Mouse (Mus musculus): ENCODE measurements around the gene Fam76a.
"Not testable (repeated sequence)": the region's sequence is repeated elsewhere in the genome, so short reads cannot be mapped to it uniquely, and the experiment has no call there.

Fam76a gene

GRCm38 (mm10) chr4:132945261-132946046, 23.1 kb upstream of the Fam76a start:
- peak; percentile 84 to 85 for DNase-seq (ENCODE audit: low spot score in 2 of 2)

- no peak for DNase-seq (ENCODE audit: low spot score in 2 of 2)
These were observed 22.4 kb upstream of the Fam76a start for GRCm38 (mm10) chr4:132944776-132945175.

- no peak for DNase-seq (ENCODE audit: low spot score in 2 of 2)
These were observed 21.7 kb upstream of the Fam76a start for GRCm38 (mm10) chr4:132944106-132944505.

DNA sequence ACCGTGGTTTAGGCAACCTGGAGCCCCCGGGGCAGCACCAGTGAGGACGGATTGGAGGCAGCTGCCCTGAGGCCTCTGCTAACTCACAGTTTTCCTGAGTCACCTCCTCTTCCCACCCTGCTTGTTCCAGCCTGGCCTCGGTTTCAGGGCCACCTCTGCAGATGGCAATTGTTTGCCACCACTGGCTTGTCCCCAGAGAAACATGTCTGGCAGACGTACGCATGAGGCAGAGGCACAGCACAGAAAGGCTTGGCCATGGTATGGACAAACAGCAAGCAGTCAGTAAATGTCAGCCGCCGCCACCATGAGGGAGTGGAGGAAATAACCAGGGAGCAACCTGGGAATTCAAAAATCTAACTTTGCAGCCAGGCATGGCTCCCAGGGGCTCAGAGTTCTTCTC, 20.7 kb upstream of the Fam76a start:
- no peak for DNase-seq (ENCODE audit: low spot score in 2 of 2)

DNA sequence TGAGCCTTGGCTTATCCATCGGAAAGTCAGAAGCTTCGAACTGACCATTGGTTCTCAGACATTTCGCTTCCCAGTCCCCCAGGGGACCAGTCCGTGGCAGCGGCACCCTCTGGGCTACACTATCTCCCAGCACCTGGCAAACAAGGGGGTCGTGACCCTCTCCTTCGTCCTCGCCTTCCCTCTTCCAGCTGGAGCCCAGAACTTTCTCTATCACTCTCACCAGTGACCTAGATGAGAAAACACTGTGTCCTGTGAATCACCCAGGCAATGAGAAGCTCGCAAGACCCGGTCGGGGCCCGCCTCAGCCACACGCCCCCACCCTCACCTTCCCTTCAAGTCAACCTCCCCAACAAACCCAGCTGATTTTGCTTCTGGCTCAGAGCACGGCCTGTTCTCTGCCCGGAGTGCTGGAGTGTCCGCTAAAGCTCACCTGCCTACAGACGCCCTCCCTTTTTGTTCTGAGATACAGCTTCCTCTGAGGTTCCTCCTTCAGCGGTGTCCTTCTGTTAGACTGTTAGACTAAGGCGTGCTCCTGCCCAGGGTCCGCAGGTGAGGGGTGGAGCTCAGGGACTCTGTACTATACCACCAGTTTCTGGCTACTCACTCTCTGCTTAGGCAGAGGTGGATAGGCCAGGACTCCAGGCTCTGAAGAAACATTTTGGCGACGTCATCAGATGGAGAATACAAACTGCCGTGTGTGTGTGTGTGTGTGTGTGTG, 18.8 kb upstream of the Fam76a start:
- no peak for DNase-seq (ENCODE audit: low spot score in 2 of 2)

DNA sequence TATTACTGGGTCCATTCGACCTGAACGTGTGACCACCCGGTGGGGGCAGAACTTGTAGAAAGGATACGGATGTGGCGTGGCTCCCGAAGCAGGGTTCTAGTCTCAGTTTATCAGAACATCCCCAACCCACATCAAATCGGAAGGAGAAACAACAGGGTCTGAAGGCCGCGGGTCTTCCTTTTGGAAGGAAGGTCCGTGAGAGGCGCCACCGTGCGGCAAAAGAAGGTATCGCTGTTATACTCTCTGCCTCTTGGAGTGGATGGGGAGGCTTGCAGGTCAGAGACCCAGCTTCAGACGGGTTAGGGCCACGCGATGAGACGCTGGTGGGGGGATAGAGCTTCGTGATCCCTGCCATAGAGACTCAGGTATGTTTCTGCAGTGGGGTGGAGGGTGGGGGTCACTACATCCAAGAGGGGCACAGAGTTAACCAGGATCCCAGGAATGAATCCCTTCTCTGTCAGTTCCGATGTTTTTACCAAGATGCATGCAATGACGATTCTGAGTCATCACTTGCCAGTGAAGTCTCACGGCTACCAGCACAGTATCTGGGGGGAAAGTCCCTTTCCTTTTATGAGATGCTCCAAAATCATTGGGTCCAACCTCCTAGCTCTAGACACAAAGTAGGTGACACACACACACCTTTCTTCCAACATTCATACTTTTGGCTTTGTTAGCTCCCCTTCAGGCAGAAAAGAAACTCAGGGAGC, 17.2 kb upstream of the Fam76a start:
- DNase-seq (ENCODE audit: low spot score in 2 of 2), result peak in 1 of 2 experiments; percentile 58

- peak; percentile 36 to 39 for DNase-seq (ENCODE audit: low spot score in 2 of 2)
These were observed 16.0 kb upstream of the Fam76a start for GRCm38 (mm10) chr4:132938181-132938941.

DNA sequence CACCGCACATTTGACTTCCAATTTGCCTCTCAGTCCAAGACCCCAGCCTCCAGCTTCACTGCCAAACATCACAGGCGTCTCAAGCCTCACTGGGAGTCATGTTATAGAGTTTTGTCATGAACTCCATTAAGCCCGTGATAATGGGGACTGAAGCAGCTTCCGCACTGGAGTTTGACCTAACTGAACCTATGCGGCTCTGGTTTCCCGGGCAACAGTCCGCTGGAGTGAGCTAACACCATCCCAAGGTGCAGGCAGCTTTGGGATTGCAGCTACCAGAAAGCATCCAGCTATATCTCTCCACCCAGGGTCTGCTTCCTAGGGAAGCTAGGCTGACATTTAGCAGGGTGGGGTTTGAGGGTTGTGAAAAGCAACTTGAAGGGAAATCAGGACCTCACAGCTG, 12.3 kb upstream of the Fam76a start:
- no peak for DNase-seq (ENCODE audit: low spot score in 2 of 2)

GRCm38 (mm10) chr4:132932752-132933404, 10.5 kb upstream of the Fam76a start:
- no peak for DNase-seq (ENCODE audit: low spot score in 2 of 2)

DNA sequence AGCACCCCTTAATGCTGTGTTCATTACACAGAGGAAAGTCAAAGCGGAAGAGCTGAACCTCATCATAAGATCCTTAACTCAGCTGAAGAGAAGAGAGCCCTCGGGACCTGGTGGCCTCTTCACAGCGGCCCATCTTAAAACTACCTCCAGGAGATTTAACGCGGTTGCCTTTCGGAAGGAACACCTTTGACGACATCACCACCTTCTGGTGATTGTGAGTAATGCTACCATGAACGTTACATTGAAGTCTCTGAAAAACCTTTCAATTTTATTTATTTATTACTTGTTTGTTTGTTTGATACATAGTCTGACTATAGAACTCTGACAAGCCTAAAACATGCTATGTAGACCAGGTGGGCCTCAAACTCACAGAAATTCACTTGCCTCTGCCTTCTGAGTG, 8.4 kb upstream of the Fam76a start:
- no peak for DNase-seq (ENCODE audit: low spot score in 2 of 2)

GRCm38 (mm10) chr4:132926520-132926919, 4.2 kb upstream of the Fam76a start:
- not testable (repeated sequence) for DNase-seq (ENCODE audit: low spot score in 2 of 2)

GRCm38 (mm10) chr4:132922061-132922530, 262 bp downstream of the Fam76a start:
- DNase-seq (ENCODE audit: low spot score in 2 of 2), result peak in 1 of 2 experiments; percentile 19

DNA sequence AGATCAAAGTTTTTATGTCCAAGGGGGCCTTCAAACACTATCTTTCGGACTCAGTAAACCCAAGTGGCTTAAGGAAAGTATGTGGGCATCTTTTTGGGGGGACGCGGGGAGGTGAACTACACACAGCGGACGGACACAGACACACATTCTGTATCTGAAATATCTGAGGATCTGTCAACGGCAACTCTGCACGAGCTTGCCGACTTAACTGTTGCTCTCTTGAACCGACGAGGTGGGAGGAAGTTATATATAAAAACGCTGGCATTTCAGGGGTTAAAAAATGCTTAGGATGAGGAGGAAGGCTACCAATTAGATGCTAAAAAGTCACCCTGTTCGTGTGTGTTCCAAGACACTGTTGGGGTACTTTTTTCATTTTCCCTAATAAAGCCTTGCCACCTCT, 870 bp downstream of the Fam76a start:
- DNase-seq (ENCODE audit: low spot score in 2 of 2), result no peak

DNA sequence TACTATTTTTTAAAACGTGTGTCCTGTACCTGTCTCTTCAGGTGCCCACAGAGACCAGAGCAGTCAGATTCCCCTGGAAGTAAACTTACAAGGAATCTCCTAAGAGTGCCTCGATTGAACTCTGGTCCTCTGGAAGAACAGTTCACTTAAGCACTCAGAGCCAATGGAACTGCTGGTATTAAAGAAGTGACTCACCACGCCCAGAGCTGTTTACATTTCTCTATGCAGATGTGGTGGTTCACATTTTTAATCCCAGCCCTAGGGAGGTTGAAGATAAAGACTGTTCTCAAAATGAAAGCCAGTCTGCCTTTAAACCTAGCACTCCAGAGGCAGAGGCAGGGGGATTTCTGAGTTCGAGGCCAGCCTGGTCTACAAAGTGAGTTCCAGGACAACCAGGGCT, 2.2 kb downstream of the Fam76a start:
- DNase-seq (ENCODE audit: low spot score in 2 of 2), result no peak

DNA sequence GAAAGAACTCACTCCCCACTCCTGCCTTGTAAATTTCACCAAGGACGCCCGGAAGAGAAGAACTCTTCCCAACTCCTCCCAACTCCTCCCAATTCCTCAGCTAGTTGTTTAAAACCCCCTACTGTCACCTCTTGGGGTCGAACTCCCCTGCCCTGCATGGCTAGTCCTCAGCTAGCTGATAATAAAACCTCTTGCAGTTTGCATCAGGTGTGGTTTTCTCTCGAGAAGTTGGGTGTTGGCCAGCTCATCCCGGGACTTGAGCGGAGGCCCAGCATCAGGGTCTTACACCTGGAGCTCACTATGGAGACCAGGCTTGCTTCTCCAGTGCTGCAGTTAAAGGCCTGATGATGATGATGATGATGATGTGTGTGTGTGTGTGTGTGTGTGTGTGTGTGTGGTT, 3.9 kb downstream of the Fam76a start:
- not testable (repeated sequence) for DNase-seq (ENCODE audit: low spot score in 2 of 2)

DNA sequence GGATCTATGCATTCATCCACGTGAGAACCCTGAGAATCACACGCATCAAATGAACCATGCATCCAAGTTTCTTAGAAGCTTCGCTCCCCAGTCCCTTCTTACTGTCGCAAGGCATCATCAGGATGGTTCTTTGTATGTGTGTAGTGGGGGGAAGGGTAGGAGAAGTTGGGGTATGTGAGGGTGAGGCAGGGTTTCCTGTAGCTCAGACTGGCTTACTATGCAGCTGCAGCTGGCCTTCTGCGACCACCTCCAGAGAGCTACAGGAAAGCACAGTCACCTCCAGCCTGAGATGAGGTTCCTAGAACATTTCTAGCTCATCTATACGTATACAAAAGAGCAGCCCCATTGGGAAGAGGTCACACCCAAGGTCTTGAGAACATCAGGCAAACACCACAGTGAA, 10.2 kb downstream of the Fam76a start:
- DNase-seq (ENCODE audit: low spot score in 2 of 2), result no peak

DNA sequence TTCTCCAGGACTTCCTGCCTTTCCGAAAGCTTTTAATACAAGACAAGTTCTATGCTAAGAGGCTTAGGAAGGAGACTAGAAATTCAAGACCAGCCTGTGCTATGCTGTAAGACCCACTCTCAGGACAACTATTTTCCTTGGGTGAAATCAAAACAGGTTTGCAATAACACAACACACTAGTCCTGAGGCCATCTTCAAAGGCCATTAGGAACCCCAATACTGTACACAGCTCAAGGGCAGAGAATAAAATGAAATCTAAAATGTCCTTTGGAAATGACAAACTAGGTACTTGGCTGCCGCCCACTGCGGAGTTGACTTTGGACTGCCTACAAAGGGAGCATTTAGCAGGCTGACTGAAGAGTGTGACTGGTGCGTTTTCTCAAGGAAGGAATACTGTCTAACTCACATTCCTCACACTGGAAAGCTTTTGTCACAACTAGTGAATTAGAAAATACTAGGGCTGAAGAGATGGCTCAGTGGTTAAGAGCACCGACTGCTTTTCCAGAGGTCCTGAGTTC, 16.5 kb downstream of the Fam76a start:
- no peak for DNase-seq (ENCODE audit: low spot score in 2 of 2)

- no peak for DNase-seq (ENCODE audit: low spot score in 2 of 2)
These were observed 17.5 kb downstream of the Fam76a start for GRCm38 (mm10) chr4:132904765-132905309.

- no peak for DNase-seq (ENCODE audit: low spot score in 2 of 2)
These were observed 18.3 kb downstream of the Fam76a start for GRCm38 (mm10) chr4:132904071-132904470.

DNA sequence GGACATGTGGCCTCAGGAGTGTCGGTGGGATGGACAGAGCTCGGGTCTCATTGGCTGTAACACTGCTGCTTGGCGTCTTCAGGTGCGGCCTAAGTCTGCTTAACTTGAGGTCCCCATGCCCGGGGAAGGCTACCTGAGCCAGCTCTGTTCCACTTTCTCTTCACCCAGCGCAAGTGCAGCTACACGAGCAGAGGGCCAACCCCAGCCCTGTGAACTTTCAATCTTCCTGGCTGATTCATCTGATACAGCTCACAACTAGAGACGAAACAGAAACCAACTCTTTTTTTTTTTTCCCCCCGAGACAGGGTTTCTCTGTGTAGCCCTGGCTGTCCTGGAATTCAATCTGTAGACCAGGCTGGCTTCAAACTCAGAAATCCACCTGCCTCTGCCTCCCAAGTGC, 24.2 kb downstream of the Fam76a start:
- no peak for DNase-seq (ENCODE audit: low spot score in 2 of 2)

DNA sequence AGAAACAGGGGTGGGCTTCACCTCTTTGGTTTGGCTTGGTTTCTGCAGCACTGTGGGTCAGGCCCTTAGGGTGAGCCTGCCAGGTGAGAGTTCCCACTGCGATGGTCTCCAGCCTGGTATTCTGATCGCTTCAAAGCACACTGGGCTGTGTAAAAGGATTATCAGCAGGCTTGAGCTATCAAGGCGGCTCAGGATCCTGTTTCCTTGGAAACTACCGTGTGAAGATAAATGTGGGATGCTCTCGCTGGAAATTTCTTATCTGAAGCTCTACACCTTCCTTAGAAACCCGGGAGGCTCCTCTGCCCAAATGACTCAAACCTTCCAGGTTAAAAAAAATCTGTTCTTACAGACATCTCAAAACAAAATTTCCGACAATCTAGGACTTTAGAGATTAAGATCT, 28.0 kb downstream of the Fam76a start:
- no peak for DNase-seq (ENCODE audit: low spot score in 2 of 2)
